Mouse (Mus musculus): ENCODE measurements around the gene Ptrhd1. TPM values are rescaled to one million over a fixed set of nuclear protein-coding genes. Genes with fewer than 3 reads are reported as not detected.
"Not testable (repeated sequence)": the region's sequence is repeated elsewhere in the genome, so short reads cannot be mapped to it uniquely, and the experiment has no call there.

Ptrhd1 gene
- total RNA-seq, 2 experiments from 2014 or later = 3.9 to 4.7 TPM

- DNase-seq = no peak
- intact Hi-C loops (cut with DNase I; ENCODE audit: low total_unique reads) = no loop called here
Observed at GRCm38 (mm10) chr12:4232777-4233176, 1.1 kb upstream of the Ptrhd1 start.

GRCm38 (mm10) chr12:4237481-4237880 lies 3.7 kb downstream of the Ptrhd1 start:
- DNase-seq = no peak
- intact Hi-C loops (cut with DNase I; ENCODE audit: low total_unique reads) = no loop called here

GRCm38 (mm10) chr12:4240281-4240680 lies 6.5 kb downstream of the Ptrhd1 start:
- DNase-seq; intact Hi-C loops (cut with DNase I; ENCODE audit: low total_unique reads): not testable (repeated sequence)

- DNase-seq = no peak
- intact Hi-C loops (cut with DNase I; ENCODE audit: low total_unique reads) = no loop called here
Observed at GRCm38 (mm10) chr12:4243805-4244204, 10.0 kb downstream of the Ptrhd1 start.

- intact Hi-C loops (cut with DNase I; ENCODE audit: low total_unique reads) = no loop called here
Observed at GRCm38 (mm10) chr12:4245742-4246141, 11.9 kb downstream of the Ptrhd1 start.

GRCm38 (mm10) chr12:4249786-4250185 lies 16.0 kb downstream of the Ptrhd1 start:
- DNase-seq = no peak
- intact Hi-C loops (cut with DNase I; ENCODE audit: low total_unique reads) = no loop called here

More at GRCm38 (mm10) chr12:4245742-4246141, 11.9 kb downstream of the Ptrhd1 start:
- DNase-seq = no peak

- intact Hi-C loops (cut with DNase I; ENCODE audit: low total_unique reads) = no loop called here
- no peak for DNase-seq
Observed at GRCm38 (mm10) chr12:4252742-4253655, 19.2 kb downstream of the Ptrhd1 start.

- intact Hi-C loops (cut with DNase I; ENCODE audit: low total_unique reads) = no loop called here
Observed at GRCm38 (mm10) chr12:4267765-4268164, 33.9 kb downstream of the Ptrhd1 start.

GRCm38 (mm10) chr12:4271078-4271477 lies 37.3 kb downstream of the Ptrhd1 start:
- DNase-seq = no peak
- intact Hi-C loops (cut with DNase I; ENCODE audit: low total_unique reads) = no loop called here

More at GRCm38 (mm10) chr12:4267765-4268164, 33.9 kb downstream of the Ptrhd1 start:
- no peak for DNase-seq

- intact Hi-C loops (cut with DNase I; ENCODE audit: low total_unique reads) = no loop called here
- DNase-seq = no peak
Observed at GRCm38 (mm10) chr12:4278978-4279755, 45.3 kb downstream of the Ptrhd1 start.

GRCm38 (mm10) chr12:4279878-4280277 lies 46.1 kb downstream of the Ptrhd1 start:
- DNase-seq = no peak
- intact Hi-C loops (cut with DNase I; ENCODE audit: low total_unique reads) = no loop called here

GRCm38 (mm10) chr12:4285186-4285585 lies 51.4 kb downstream of the Ptrhd1 start:
- DNase-seq = peak; percentile 23
- intact Hi-C loops (cut with DNase I; ENCODE audit: low total_unique reads) = no loop called here

Other genes with a start within 250 kb of the Ptrhd1 start
- 1 to 10 TPM; 3.1 to 4.4 TPM for gene Efr3b, start 195.1 kb upstream of the Ptrhd1 start, total RNA-seq (2021)
- 10 to 100 TPM; 13.3 to 14.5 TPM for gene Dnajc27, start 151.4 kb upstream of the Ptrhd1 start, total RNA-seq (2021)
- 1 to 10 TPM; 3.1 to 3.9 TPM for gene Adcy3, start 100.9 kb upstream of the Ptrhd1 start, total RNA-seq (2021)
- gene Cenpo, start 267 bp downstream of the Ptrhd1 start, total RNA-seq (2021) = 1 to 10 TPM; 2.0 to 2.1 TPM
- gene Ncoa1, start 243.2 kb downstream of the Ptrhd1 start, total RNA-seq (2021) = 10 to 100 TPM; 23.0 to 23.5 TPM

All from gastrocnemius, postnatal 14 days (tissue).